Mouse (Mus musculus): ENCODE data around the gene Mex3b. TPM values are rescaled to one million over a fixed set of nuclear protein-coding genes. Genes with fewer than 3 reads are reported as not detected.

Gene Mex3b
- total RNA-seq, 2 experiments from 2014 or later, result 0.25 to 0.52 TPM

Other genes with a start within 250 kb of the Mex3b start
- 1 to 10 TPM; 2.9 to 4.3 TPM for gene Saxo2, start 218.8 kb upstream of the Mex3b start, total RNA-seq (2021)
- 1 to 10 TPM; 7.3 to 8.2 TPM for gene Efl1, start 218.7 kb upstream of the Mex3b start, total RNA-seq (2021)

Measured in gastrocnemius, adult 18-20 months (tissue).